Mouse (Mus musculus): Measurements from ENCODE around the gene Rps27rt.

DNA sequence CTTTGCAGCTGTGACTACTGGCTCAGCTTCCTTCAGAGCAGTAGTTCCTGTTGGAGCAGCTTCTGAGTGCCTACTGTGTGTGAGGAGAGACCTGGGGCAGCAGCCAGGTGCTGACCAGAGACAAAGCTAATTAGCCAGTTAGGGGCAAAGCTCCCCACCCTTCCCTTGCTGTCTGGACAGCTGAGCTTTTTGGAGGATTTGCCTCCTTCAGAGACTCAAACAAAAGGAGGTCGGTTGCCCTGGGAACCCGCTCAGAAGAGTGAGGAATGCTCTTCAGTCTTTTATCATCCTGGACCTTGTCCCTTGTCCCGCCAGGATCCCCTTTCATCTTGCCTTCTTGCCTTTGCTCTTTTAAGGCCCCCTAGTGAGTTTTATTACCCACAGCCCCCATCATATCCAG is 46.8 kb upstream of the Rps27rt start:
- TF ChIP-seq POLR2A (IDR thresholded peaks at IDR 0.05; ENCODE audit: borderline replicate concordance, low read depth, low read length) (no peak), CTCF (IDR thresholded peaks at IDR 0.05; ENCODE audit: low read depth, low read length) (no peak)

Measured in bone marrow macrophage, adult 2 months (primary cell).